Mouse (Mus musculus) heart, postnatal 0 days (tissue): Measurements from ENCODE around the gene Msrb1.

Experiments used
- CTCF ChIP-seq: IDR thresholded peaks from 2 replicates; pipeline ENCODE4 v1.5.1; 2016; ENCODE audit warnings: antibody characterized with exemption, control low read depth, low read depth
- EP300 ChIP-seq: IDR thresholded peaks from 2 replicates; pipeline ENCODE4 v1.6.1; 2016; ENCODE audit warnings: antibody characterized with exemption, low read depth

GRCm38 (mm10) chr17:24698715-24699114 lies 37.7 kb upstream of the Msrb1 start:
- no peak for TF ChIP-seq CTCF
- TF ChIP-seq EP300: no peak
